Mouse (Mus musculus) neutrophil, adult 83 days (primary cell): ENCODE data around the gene Chrdl1. TPM values are rescaled to one million over a fixed set of nuclear protein-coding genes. Genes with fewer than 3 reads are reported as not detected.

ENCODE experiments used
- total RNA-seq, 2 experiments: library from RNA; stranded (reverse); gene quantifications; one replicate each; pipeline ENCODE4 v1.2.4; 2023

Chrdl1 gene
- total RNA-seq, result under 1 TPM in 1 of 2 experiments, not detected in 1; 0.09 TPM

GRCm38 (mm10) chrX:143393791-143394369 lies at the start of gene Chrdl1:
Chrdl1 (minus strand) TSS chrX:143394262.

Other genes with a start within 250 kb of the Chrdl1 start
- not detected for gene Pak3, start 124.3 kb upstream of the Chrdl1 start, total RNA-seq